Mouse (Mus musculus) CH12F3 (cell line): ENCODE data around the gene Kcnj6.

Source experiments
- in situ Hi-C: fragments of 300-500 bp; cut with MboI; formaldehyde crosslinking; loops from 2 replicates; pipeline ENCODE4 v1.14.3; 2020; ENCODE audit warnings: low sequenced_read_pairs

Kcnj6 gene

DNA sequence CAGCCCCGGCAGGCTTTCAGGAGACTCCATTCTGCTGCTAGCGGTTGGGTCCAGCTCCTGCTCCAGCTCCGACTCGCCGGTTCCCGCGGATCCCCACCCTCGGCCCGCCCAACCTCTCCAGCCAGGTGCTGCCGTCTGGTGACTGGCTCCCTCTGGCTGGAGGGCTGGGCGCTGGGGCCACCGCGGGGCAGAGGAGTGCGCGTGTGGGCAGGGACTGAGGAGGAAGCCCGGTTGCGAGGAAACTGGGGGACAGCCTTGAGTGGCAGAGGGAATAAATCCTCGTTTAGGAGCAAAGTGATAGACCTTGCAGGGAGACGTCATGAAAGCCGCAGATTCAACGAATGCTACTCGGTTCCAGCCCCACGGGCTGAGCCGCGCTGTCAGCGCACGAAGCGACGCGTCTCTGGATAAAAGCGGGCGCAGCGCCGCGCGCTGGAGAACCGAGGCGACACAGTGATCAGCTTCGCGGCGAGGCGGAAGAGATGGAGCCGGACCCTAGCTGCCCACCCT is at the start of gene Kcnj6:
Gene Kcnj6, minus strand, starts transcription at position 362 of the 510 bp plus-strand sequence.
- in situ Hi-C loops: no loop called here

DNA sequence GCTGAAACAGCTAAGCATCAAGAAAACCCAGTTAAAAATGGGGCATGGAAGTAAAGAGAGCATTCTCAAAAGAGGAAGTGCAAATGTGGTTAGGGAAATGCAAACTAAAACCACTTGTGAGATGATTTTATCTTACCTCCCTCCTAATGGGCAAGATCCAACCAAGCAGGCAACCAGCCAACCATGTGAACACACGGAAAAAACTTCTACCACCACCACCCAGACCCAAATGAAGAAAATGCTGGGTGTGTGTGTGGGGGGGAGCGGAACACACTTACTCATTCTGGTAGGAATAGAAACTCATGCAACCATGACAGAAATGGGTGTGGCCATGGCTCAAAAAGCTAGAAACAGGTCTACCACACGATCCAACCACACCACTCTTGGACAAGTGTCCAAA is 12.4 kb upstream of the Kcnj6 start:
- in situ Hi-C loops: no loop called here

DNA sequence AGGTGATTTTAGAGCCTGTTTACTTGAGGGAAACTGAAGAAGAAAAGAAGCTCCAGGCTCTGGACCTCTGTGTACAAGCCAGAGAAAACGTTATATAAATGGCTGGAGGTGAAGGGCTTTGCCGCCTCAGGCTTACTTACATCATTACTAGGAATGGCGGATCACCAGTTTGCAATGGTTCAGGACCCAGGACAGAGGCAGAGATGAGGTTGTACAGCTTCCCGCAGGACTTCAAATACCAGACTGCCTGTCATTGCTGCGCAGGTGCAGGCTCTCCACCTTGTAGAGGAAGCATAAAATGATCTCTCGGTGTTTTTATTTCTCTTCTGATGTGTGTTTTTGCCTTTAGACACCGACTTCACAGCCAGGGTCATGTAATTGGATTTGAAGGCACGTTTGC is 7.1 kb upstream of the Kcnj6 start:
- in situ Hi-C loops: no loop called here

DNA sequence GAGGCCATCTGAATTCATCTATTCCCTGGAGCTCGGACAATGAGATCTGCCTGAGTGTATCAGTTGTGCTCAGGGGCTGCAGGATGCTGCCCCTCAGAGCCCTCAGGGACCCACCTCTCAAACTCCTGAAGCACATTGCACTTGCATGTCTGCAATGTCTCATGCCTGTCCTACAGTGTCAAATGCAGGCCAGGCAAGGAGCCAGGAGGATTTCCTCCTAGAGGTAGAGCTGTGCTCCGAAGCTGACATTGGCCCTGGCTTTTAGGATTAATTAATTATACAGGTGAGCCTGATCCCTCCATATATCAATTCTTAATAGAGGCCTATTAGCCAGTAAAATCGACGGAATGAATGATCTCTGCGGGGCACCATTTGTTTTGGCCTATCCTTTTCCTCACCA is 2.0 kb upstream of the Kcnj6 start:
- in situ Hi-C loops: no loop called here

DNA sequence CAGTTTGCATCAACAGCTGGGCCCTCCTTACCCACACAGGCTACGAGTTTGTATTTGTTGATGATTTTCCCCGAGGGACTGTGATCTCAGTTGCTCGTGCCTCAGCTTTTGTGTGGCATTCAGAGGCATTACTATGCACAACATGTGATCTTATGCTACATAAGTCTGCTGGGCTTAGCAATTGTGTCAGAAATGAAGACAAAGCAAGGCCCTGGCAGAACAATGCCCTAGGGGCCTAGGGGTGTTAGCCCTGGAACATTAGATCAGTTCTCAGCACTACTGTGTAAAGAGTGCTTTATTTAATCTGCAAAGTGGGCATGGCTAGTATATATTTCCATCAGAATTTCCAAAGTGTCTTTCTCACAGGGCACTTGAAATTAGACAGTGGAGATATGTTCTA is 1.5 kb upstream of the Kcnj6 start:
- in situ Hi-C loops: no loop called here

DNA sequence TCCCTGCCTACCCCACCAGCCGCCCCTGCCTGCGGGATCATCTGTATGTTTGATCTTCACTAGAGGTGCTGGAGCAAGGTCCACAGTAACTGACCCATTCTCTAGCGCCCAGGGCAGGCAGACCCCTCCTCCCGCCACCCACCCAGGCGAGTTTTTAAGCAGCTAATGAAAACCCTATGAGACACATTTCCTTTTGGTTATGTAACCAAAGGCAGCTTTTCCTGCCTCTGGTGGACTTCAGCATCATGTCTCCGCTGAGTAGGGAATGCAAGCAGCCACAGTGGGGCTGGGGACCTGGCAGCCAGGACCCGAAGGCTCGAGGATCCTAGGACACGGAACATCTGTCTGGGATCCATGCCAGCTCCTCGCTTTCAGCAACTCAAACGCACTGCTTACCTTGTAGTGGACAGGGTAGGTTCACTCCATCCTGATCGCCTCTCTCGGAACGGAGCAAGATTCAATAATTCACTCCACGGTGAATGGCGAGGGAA is 665 bp downstream of the Kcnj6 start:
- in situ Hi-C loops: no loop called here

DNA sequence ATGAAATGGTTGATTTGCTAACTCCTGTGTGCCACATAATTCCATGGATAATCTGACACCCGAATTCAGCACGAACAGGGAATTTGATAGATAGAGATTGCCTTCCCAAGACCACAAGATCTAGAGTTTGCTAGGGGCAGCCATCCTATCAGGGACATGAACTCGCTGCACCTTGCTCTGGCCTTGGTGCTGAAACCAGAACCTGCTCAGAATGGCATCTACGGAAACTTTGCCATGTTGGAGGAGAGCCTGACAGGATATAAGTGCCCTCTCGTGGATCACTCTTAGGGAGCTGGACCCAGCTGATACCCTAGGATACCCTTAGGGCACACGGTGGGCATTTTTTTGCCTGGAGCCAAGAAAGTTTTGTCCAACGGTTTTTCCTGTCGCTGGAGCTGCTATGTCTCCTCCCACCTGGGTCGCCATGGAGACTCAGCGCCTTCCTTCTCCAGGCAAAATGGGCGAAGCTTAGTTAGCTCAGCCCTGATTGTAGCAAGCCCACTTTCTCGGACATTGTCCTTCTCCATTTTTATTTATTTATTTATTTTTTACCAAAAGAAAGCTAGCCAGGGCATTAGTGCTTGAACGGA is 1.9 kb downstream of the Kcnj6 start:
- in situ Hi-C loops: no loop called here

DNA sequence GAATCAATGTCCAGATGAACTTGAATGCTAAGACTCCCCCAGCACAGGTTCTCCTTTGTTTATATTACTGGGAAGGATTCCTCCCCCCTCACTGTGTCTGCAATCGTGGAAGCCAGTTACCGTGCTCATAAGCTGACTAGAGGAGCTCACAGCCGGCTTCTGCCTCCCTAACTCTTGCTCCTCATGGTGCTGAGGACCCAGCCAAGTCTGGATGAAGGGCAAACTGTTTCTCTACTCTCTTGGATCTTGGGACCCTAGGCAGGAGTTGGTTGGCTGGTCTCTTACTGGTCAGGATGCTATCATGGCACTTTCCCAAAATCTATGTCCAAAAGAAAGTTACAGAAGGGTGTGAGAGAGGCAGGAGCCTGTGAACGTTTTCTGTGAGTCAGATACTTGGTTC is 2.6 kb downstream of the Kcnj6 start:
- in situ Hi-C loops: no loop called here

DNA sequence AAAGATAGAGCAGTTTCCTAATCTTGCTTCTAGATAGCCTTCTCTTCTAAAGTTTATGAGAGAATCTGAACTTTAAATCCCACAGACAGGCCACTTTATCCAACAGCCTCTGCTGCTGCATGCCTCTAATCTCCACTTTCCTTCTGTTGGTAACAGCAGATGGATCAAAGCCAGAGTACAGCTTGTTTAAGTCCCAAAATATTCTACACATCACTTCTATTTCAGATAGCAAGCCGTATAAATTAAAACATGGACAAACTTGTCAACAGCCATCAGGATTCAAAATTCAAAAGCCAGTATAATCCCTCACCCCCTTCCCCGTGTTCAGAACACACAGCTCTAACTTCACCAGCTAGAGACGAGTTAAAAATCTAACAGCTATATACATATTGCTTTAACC is 3.4 kb downstream of the Kcnj6 start:
- in situ Hi-C loops: no loop called here

DNA sequence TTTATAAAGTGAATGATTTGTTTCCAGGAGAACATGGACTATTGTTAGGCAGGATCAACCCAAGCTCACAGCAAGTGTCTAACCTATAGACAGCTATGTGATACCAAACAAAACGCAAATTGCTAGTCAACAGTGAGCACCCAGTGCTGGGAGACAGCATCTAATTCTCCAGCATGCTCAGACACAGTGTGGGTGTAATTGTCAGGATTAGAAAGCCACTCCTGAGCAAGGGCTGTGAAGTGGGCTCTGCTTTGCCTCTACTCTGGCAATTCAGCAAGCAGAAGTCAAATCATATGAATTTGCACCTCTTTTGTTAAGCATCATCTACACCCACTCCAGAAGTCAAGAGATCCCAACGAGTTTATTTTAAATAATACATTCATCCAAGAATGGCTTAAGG is 7.4 kb downstream of the Kcnj6 start:
- in situ Hi-C loops: no loop called here

DNA sequence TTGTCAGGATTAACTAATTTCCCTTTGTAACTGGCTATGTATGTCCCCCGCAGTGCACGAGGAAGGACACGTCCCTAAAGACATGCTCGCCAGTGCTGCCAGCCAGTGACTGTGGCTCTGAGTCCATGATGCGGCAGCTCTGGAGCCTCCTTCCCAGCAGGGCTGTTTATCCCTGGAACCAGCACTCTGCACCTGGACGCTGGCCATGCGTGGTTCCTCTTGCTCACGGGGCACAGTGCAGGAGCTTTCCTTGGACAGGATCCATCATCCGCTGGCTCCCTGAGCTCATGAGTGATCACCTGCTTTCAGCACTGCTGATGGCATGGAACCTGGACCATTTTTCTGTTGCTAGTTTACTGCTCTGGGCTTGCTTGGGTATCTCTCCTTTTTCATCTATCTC is 10.8 kb downstream of the Kcnj6 start:
- in situ Hi-C loops: no loop called here

DNA sequence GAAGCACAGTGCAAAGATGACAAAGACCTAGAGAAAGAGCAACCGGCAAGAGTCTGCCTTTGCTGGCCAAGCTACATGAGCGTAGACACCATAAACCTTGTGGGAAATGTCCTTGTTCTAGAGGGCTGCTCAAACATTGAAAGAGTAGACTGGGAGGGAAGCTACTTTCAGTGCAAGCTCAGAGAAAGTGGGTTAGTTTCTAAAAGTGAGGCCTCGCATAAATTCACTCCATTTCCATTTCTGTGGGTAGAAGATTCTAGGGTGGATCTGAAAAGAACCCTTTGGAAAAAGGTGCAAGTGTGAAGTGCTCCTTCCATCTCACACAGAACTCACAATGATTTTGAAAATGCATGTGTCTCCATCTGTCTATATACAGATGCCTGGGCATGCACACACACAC is 13.2 kb downstream of the Kcnj6 start:
- in situ Hi-C loops: no loop called here

DNA sequence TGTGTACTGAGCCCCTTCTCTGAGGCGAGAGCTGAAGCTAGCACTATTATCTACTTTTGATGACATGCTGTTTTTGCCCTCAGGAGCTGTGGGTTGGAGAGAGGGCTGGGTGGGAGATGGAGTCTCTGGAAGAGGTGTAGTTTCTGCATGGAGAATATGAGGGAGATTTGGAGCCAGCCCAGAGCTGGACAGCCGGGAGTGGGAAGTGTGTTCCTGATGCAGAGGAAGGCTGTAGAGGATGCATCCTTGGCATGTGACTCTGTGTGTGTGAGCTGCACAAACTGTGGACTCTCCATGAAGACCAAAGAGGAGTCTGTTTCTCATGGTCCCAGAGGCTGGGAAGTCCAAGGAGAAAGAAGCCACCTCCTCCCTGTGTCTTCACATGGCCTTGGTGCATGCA is 17.1 kb downstream of the Kcnj6 start:
- in situ Hi-C loops: no loop called here

DNA sequence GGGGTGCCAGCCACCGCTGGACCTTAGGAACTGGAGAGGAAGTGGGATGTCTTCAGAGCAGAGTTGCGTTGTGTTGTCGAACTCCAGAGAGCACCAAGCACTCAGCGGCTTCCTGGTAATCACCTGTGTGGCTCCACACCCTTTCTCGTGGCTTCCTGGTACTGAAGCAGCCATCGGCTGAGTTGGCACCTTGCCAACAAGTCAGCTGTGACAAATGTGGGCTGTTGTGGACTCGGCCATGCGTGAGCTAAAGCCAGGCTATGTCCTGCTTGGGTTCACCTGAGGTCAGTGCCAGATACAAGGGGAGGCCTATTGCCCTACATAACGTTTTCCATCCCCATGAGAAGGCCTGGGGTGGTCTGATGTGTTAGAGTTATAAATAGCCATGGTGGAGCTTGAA is 18.0 kb downstream of the Kcnj6 start:
- in situ Hi-C loops: no loop called here

DNA sequence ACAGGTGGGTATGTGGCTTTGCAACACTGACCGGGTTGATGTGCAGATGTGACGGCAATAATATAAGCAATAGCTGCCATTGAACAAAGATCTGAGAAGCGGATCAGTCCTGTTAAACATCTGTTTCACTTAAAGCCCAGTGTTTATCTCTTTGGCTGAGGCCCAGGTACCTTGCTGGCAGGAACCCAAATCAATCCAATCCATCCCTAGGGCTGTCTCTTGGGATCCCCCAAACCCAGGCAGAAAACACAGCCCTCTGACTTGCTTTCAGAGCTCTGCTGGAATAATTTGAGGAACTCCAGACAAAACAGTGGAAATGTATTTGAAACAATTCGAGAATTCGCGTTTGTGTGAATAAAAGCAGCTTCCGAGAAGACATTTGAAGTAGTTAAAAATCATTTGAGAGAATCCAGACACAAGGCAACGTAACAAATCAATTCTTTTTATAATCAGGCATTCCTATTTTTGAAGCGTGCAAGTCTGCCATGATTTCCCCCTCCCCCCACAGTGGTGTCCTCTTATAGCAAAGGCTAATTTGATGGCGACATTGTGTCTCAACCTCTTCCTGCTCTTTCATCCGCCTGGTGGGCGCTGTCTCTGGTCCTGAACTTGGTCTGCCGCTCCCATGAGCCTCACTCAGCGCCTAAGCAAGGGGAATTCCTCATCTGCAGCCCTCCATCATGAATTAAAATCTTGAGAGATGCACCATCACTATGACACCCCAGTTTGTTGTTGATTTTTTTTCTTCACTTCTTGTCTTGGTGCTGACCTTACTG is 25.2 kb downstream of the Kcnj6 start:
- in situ Hi-C loops: no loop called here

DNA sequence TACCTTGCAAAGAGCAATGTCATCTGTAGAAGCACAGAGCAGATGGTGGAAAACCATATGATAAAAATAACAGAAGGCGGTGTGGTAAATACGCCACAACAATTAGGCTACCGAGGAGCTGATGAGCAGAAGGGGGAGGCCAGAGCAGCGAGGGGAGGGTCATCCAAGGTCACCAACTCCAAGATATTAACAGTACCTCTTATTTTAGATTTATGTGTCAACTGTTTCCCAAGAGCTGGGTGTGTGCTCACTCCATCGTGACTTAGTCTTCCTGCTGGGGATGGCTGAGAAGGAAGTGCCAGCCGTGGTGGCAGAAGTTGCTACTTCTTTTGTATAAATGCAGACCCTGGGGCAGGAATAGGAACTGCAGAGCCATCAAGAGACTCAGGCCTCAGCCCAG is 28.6 kb downstream of the Kcnj6 start:
- in situ Hi-C loops: no loop called here

DNA sequence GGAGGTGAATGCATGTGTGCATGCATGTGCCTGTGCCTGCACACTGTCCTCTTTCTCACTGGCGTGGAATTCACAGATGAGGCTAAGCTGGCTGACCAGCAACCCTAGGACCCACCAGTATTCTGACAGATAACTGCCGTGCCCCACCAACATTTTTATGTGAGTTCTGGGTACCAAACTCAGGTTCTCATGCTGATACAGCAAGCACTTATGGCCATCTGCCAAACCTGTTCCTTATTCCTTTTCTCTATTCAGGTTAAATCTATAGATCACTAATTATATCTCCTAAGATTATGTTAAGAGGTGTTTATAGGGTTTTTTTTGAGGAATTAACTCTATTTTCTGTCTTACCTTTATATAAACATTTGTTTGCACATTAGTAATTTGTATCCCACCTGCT is 29.0 kb downstream of the Kcnj6 start:
- in situ Hi-C loops: no loop called here

DNA sequence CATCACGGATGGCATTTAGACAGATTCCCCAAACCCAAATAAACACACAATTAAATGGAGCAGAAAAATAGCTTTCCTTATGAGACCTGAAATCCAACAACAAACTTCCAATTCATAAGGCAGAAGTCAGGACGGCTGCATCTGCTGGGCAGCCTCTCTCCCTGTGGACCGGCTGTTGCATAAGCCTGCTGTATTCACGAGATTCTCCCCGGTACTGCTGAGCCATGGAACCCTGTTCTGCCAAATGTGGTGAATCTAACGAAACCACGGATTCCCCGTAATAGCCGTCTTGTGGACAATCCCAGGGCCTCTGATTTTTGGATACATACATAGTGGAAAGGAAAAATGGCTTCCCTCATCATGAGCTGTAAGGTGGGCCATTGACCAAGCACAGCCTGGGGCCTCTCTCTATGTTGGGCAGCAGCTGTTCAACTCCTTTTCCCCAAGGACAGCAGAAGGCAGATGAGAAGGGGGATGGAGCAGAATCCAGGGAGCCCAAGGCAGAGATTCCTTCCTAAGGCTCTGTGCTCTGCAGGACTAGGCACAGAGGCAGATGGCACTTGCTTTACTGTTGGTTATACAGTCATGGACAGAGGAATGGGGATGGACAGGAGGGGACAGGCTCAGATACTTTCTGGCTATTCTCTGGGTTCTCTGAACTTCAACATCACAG is 40.2 kb downstream of the Kcnj6 start:
- in situ Hi-C loops: no loop called here

DNA sequence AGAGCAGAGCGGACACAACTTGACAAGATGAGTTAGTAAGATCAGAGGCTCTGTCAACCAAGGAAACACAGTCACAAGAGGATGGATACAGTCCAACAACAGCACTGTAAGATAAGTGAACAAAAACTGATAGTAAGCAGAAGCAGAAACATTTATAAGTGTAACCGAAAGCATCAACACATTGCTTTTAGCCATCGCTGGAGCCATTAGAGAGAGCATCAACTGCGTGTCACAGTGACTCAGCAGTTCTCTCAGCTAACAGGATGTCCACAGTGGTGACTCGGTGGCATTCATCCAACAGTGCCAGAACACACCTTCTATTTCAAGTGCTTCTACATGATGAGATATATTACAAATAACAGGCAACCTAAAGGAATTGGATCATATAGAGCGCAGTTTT is 41.1 kb downstream of the Kcnj6 start:
- in situ Hi-C loops: no loop called here

DNA sequence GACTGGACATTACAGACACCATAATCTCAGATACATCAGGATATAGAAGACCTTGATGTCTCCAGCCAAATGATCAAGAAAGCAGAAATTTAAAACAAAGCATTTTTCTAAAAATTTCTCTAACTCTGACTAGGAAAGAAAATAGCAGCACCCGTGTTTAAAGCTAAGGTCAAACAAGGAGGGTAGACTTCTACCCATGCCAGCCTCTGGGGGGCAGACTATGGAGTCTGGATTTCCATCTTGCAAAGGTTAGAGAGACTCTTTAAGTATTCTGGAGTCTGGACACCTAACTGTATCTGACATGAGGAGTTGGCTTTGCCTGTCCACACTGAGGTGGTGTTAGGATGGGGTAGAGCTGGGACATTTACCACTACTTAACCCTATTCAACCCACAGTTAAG is 44.2 kb downstream of the Kcnj6 start:
- in situ Hi-C loops: no loop called here

DNA sequence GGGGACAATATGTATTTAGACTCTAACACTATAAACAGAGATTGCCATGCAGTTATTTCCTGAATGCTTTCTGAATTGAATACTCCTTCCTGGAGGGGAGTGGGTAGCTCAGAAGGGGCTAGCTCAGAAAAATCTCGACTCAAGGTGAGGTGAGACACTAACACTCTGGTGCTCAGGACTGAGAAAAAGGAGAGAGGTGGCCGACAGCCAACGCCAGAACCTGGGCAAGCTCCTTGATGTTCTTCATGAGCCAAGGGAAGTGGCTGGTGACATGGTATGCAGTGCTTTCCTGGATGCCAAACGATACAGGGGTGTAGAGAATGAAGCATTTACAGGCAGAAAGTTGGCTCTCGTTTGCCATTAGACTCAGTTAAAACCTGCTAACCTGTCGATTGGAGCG is 48.3 kb downstream of the Kcnj6 start:
- in situ Hi-C loops: no loop called here

DNA sequence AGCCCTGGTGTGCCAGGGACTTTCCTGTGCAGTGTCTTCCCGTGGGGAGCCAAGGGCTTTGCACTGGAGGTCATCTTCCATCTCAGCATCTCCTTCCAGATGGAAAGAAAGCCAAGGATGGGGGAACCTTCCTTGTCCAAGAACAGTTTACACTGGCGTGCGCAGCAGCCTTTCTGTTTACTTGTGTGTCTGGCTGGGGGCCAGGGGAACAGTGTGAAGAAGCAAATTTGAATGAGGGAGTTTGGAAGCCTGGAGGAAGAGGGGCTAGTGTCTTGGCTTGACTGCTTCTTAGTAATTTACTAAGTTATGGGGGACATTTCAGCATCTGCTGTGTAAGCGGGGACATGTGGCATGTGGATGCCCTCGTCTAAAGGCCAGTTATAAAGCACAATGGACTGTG is 50.7 kb downstream of the Kcnj6 start:
- in situ Hi-C loops: no loop called here
